Mouse (Mus musculus) liver, postnatal 0 days (tissue): ENCODE data around the gene Marveld1. TPM values are rescaled to one million over a fixed set of nuclear protein-coding genes. Genes with fewer than 3 reads are reported as not detected.

Experiments
- ATAC-seq: fragments of 200-750 bp; cut with Nextera tagmentation; 2 replicates; pipeline ENCODE4 v1.8.0; 2017; ENCODE audit warnings: mild to moderate bottlenecking, moderate library complexity
- DNase-seq: peaks from one replicate; pipeline ENCODE4 v3.0.0-alpha.2; 2016
- H3K27ac ChIP-seq: fragments of 300-500 bp; sonication (generic); 2 replicates; pipeline ENCODE4 v1.5.1; 2014; ENCODE audit warnings: antibody characterized with exemption, moderate library complexity, mild to moderate bottlenecking, low read depth
- H3K27me3 ChIP-seq: fragments of 300-500 bp; sonication (generic); 2 replicates; pipeline ENCODE4 v1.6.1; 2014; ENCODE audit warnings: low read length, control low read depth, mixed read lengths; ENCODE audit not compliant: insufficient read depth
- H3K36me3 ChIP-seq: fragments of 300-500 bp; sonication (generic); replicated peaks from 2 replicates; pipeline ENCODE4 v1.6.1; 2014; ENCODE audit warnings: mild to moderate bottlenecking, control low read depth, low read length, moderate library complexity, mixed read lengths; ENCODE audit not compliant: insufficient read depth
- H3K4me1 ChIP-seq: fragments of 300-500 bp; sonication (generic); 2 replicates; pipeline ENCODE4 v1.6.1; 2014; ENCODE audit warnings: antibody characterized with exemption, mild to moderate bottlenecking, control low read depth; ENCODE audit not compliant: insufficient read depth
- H3K4me2 ChIP-seq: fragments of 300-500 bp; sonication (generic); 2 replicates; pipeline ENCODE4 v1.6.1; 2014; ENCODE audit warnings: low read depth, mild to moderate bottlenecking, low read length, moderate library complexity, mixed read lengths
- H3K4me3 ChIP-seq: fragments of 300-500 bp; sonication (generic); 2 replicates; pipeline ENCODE4 v1.5.1; 2014; ENCODE audit warnings: low read depth, low read length
- H3K9ac ChIP-seq: fragments of 300-500 bp; sonication (generic); replicated peaks from 2 replicates; pipeline ENCODE4 v1.6.1; 2014; ENCODE audit warnings: mild to moderate bottlenecking, moderate library complexity
- H3K9me3 ChIP-seq: fragments of 300-500 bp; sonication (generic); 2 replicates; pipeline ENCODE4 v1.6.1; 2016; ENCODE audit warnings: mild to moderate bottlenecking, control low read depth, low read length, mixed read lengths
- CTCF ChIP-seq: sonication (generic); IDR thresholded peaks from 2 replicates; pipeline ENCODE4 v1.5.1; 2016; ENCODE audit warnings: antibody characterized with exemption, low read depth
- EP300 ChIP-seq: IDR thresholded peaks from 2 replicates; pipeline ENCODE4 v1.6.1; 2016; ENCODE audit warnings: antibody characterized with exemption, low read depth, mild to moderate bottlenecking
- WGBS: fragments of 180-500 bp; shearing (Covaris S2); extraction: QIAGEN DNeasy Blood & Tissue Kit; methylation state at CpG from one replicate; pipeline ENCODE4 v1.1.7; 2014; ENCODE audit not compliant: insufficient replicate concordance; 5-methylcytosine and 5-hydroxymethylcytosine counted together
- polyA plus RNA-seq: library from polyadenylated mRNA; unstranded; fragments of >200 nt; fragmentation: Nextera tagmentation; extraction: Ambion mirVana; gene quantifications from 2 replicates; pipeline ENCODE4 v1.2.1, GENCODE M21; 2015

Marveld1 gene
- 4.7 and 6.6 TPM in 2 replicates for polyA plus RNA-seq

- peak within 1 kb of the TSS; percentile 86 for H3K4me2 ChIP-seq
Observed at GRCm38 (mm10) chr19:42147170-42147768, at the start of gene Marveld1. Marveld1 (plus strand) TSS chr19:42147400.

GRCm38 (mm10) chr19:42099406-42099805, 47.8 kb upstream of the Marveld1 start:
- Histone ChIP-seq H3K4me1 (peaks cover 6% of the 10 kb centered on the region; the same call in 1 of the 2 replicates), H3K9ac (no peak overlapping the region), H3K27me3 (no peaks in the 10 kb centered on the region), H3K36me3 (peaks cover 28% of the 10 kb centered on the region), H3K4me3 (no peak overlapping the region), H3K27ac (no peak overlapping the region), H3K4me2 (no peak overlapping the region), H3K9me3 (no peaks in the 10 kb centered on the region)
- DNase-seq (no peak), ATAC-seq (no peak)
- WGBS = 75% methylated on average over 3 of the region's 3 CpGs
- TF ChIP-seq EP300 = no peak
- no peak for TF ChIP-seq CTCF

More at GRCm38 (mm10) chr19:42147170-42147768, at the start of gene Marveld1:
- TF ChIP-seq CTCF (no peak), EP300 (no peak)
- peak within 1 kb of the TSS; percentile 92 for H3K27ac ChIP-seq
- H3K9me3 ChIP-seq = no peaks in the 10 kb centered on the region
- ATAC-seq (peak; percentile 18), DNase-seq (peak; percentile 51)
- H3K27me3 ChIP-seq = peaks cover 13% of the 10 kb centered on the region
- 0 out of 2 replicates have a peak, but pooled peaks cover 3% of the 10 kb centered on the region for H3K36me3 ChIP-seq
- peaks cover 38% of the 10 kb centered on the region for H3K4me1 ChIP-seq
- H3K4me3 ChIP-seq = peak within 1 kb of the TSS; percentile 63
- under 1% methylated on average over 28 of the region's 57 CpGs for WGBS
- H3K9ac ChIP-seq = peak within 1 kb of the TSS; percentile 79

- 74% methylated on average over 9 of the region's 9 CpGs for WGBS
- H3K27ac ChIP-seq = peak overlapping the region; percentile 44; the same call in 1 of the 2 replicates
Observed at GRCm38 (mm10) chr19:42104681-42105080, 42.5 kb upstream of the Marveld1 start.

GRCm38 (mm10) chr19:42115783-42116335, 31.3 kb upstream of the Marveld1 start:
- Histone ChIP-seq H3K27ac (no peak overlapping the region), H3K36me3 (peaks cover 46% of the 10 kb centered on the region), H3K4me1 (no peaks in the 10 kb centered on the region), H3K9ac (no peak overlapping the region), H3K27me3 (no peaks in the 10 kb centered on the region), H3K9me3 (no peaks in the 10 kb centered on the region), H3K4me3 (no peak overlapping the region), H3K4me2 (no peak overlapping the region)
- DNase-seq (no peak), ATAC-seq (no peak)
- TF ChIP-seq CTCF (no peak), EP300 (no peak)
- WGBS = 67% methylated on average over 4 of the region's 4 CpGs

More at GRCm38 (mm10) chr19:42104681-42105080, 42.5 kb upstream of the Marveld1 start:
- TF ChIP-seq EP300 = no peak
- peak; percentile 20; the same call in 1 of the 2 replicates for TF ChIP-seq CTCF
- Histone ChIP-seq H3K4me2 (no peak overlapping the region), H3K27me3 (no peaks in the 10 kb centered on the region), H3K4me1 (peaks cover 9% of the 10 kb centered on the region), H3K4me3 (no peak overlapping the region), H3K9me3 (no peaks in the 10 kb centered on the region), H3K36me3 (peaks cover 29% of the 10 kb centered on the region; the same call in 1 of the 2 replicates), H3K9ac (no peak overlapping the region)
- DNase-seq = no peak
- peak; percentile 48; the same call in 1 of the 2 replicates for ATAC-seq

- DNase-seq (no peak), ATAC-seq (peak; percentile 78)
- Histone ChIP-seq H3K27ac (peak overlapping the region; percentile 66; the same call in 1 of the 2 replicates), H3K9me3 (no peaks in the 10 kb centered on the region), H3K4me2 (no peak overlapping the region), H3K27me3 (no peaks in the 10 kb centered on the region), H3K4me3 (no peak overlapping the region), H3K4me1 (no peaks in the 10 kb centered on the region), H3K36me3 (peaks cover 61% of the 10 kb centered on the region), H3K9ac (no peak overlapping the region)
- TF ChIP-seq CTCF (no peak), EP300 (no peak)
- 73% methylated on average over 9 of the region's 9 CpGs for WGBS
Observed at GRCm38 (mm10) chr19:42118142-42118541, 29.1 kb upstream of the Marveld1 start.

GRCm38 (mm10) chr19:42118596-42118995, 28.6 kb upstream of the Marveld1 start:
- Histone ChIP-seq H3K4me1 (no peaks in the 10 kb centered on the region), H3K4me2 (no peak overlapping the region), H3K4me3 (no peak overlapping the region), H3K36me3 (peaks cover 63% of the 10 kb centered on the region), H3K27me3 (no peaks in the 10 kb centered on the region), H3K9ac (no peak overlapping the region), H3K27ac (peak overlapping the region; percentile 66; the same call in 1 of the 2 replicates), H3K9me3 (no peaks in the 10 kb centered on the region)
- 54% methylated on average over 5 of the region's 5 CpGs for whole genome bisulfite sequencing
- ATAC-seq (peak; percentile 74), DNase-seq (no peak)
- TF ChIP-seq CTCF = no peak
- TF ChIP-seq EP300 = no peak
